Mouse (Mus musculus) E14TG2a.4 (cell line): ENCODE results near the gene Mboat2.

Experiments used
- CTCF ChIP-seq: conservative IDR thresholded peaks from 2 replicates; pipeline ENCODE4 v1.5.1; 2014; ENCODE audit warnings: low read length
- NANOG ChIP-seq: IDR thresholded peaks from 2 replicates; pipeline ENCODE4 v1.6.1; 2014; ENCODE audit warnings: borderline replicate concordance, low read length, mixed read lengths

GRCm38 (mm10) chr12:24866645-24867044 lies 36.0 kb downstream of the Mboat2 start:
- TF ChIP-seq CTCF (no peak), NANOG (no peak)
